Mouse (Mus musculus): ENCODE measurements around the gene Tmem39a.

Tmem39a gene

GRCm38 (mm10) chr16:38591506-38591905 lies 33.0 kb downstream of the Tmem39a start:
- no peak for DNase-seq

GRCm38 (mm10) chr16:38592026-38592678 lies 33.7 kb downstream of the Tmem39a start:
- no peak for DNase-seq

GRCm38 (mm10) chr16:38592946-38593345 lies 34.4 kb downstream of the Tmem39a start:
- DNase-seq: no peak

GRCm38 (mm10) chr16:38594435-38594834 lies 35.9 kb downstream of the Tmem39a start:
- no peak for DNase-seq

- DNase-seq: no peak
These were observed 37.6 kb downstream of the Tmem39a start for GRCm38 (mm10) chr16:38596099-38596498.

GRCm38 (mm10) chr16:38596651-38597050 lies 38.2 kb downstream of the Tmem39a start:
- DNase-seq: no peak

- DNase-seq: no peak
These were observed 40.6 kb downstream of the Tmem39a start for GRCm38 (mm10) chr16:38598986-38599680.

GRCm38 (mm10) chr16:38602989-38603804 lies 44.7 kb downstream of the Tmem39a start:
- peak; percentile 35 to 54 for DNase-seq

- DNase-seq: no peak
These were observed 48.0 kb downstream of the Tmem39a start for GRCm38 (mm10) chr16:38606509-38606908.

GRCm38 (mm10) chr16:38608687-38609086 lies 50.2 kb downstream of the Tmem39a start:
- DNase-seq: no peak

GRCm38 (mm10) chr16:38609092-38609491 lies 50.6 kb downstream of the Tmem39a start:
- DNase-seq: no peak

GRCm38 (mm10) chr16:38612646-38613045 lies 54.1 kb downstream of the Tmem39a start:
- no peak for DNase-seq

GRCm38 (mm10) chr16:38613646-38614045 lies 55.1 kb downstream of the Tmem39a start:
- DNase-seq: no peak

GRCm38 (mm10) chr16:38617977-38618376 lies 59.5 kb downstream of the Tmem39a start:
- no peak for DNase-seq

GRCm38 (mm10) chr16:38619054-38619453 lies 60.6 kb downstream of the Tmem39a start:
- DNase-seq: peak; percentile 74 to 83

GRCm38 (mm10) chr16:38620696-38621450 lies 62.4 kb downstream of the Tmem39a start:
- no peak for DNase-seq

- DNase-seq: no peak
These were observed 63.8 kb downstream of the Tmem39a start for GRCm38 (mm10) chr16:38622283-38622682.

GRCm38 (mm10) chr16:38624303-38624702 lies 65.8 kb downstream of the Tmem39a start:
- DNase-seq: no peak

GRCm38 (mm10) chr16:38625411-38625810 lies 66.9 kb downstream of the Tmem39a start:
- no peak for DNase-seq

- peak in 1 of 2 experiments; percentile 20 for DNase-seq
These were observed 67.4 kb downstream of the Tmem39a start for GRCm38 (mm10) chr16:38625811-38626369.

GRCm38 (mm10) chr16:38632147-38632546 lies 73.6 kb downstream of the Tmem39a start:
- DNase-seq: peak in 1 of 2 experiments; percentile 47

- no peak for DNase-seq
These were observed 77.4 kb downstream of the Tmem39a start for GRCm38 (mm10) chr16:38635833-38636390.
